Mouse (Mus musculus) kidney, adult 9 months (tissue): ENCODE measurements around the gene Bnip1.

Experiments used
- DNase-seq: peaks from one replicate; pipeline ENCODE4 v3.0.0; 2022

Bnip1 gene

DNA sequence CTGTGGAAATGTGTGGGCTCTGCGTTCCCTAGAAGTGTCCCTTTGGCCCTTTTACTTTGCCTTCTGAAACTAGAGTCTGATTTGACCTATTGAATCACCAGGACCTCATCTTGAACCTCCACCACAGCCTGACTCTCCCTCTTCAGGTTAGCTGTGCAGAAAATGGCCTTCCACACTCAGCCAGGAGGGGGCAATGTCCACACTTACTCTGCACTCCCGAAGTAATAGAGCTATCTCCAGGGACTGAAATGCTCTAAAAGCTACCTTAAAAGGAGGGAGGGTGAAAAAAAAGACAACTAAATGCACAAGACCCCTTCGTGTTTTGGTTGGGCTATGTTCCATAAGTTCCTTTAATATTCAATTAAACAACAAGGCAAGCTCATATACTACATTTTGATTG, 13.9 kb downstream of the Bnip1 start:
- DNase-seq, result peak; percentile 70

DNA sequence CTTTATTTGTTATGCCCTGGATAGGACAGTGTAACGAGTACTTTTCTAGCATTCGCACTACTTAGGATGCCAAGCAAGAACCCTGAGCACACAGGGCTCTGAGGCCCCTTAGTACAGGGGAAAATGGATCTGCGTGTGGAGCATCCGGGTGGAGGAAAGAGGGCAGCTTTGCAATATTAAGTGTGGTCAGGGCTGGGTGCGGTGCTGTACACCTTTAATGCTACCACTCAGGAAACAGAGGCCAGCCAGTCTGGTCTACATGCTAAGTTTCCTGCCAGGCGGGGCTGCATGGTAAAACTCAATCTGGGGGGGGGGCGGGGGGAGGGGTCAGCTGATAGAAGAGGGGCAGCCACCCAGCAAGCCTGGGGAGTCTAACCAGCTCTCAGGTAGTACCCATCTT, 14.5 kb downstream of the Bnip1 start:
- DNase-seq, result no peak

DNA sequence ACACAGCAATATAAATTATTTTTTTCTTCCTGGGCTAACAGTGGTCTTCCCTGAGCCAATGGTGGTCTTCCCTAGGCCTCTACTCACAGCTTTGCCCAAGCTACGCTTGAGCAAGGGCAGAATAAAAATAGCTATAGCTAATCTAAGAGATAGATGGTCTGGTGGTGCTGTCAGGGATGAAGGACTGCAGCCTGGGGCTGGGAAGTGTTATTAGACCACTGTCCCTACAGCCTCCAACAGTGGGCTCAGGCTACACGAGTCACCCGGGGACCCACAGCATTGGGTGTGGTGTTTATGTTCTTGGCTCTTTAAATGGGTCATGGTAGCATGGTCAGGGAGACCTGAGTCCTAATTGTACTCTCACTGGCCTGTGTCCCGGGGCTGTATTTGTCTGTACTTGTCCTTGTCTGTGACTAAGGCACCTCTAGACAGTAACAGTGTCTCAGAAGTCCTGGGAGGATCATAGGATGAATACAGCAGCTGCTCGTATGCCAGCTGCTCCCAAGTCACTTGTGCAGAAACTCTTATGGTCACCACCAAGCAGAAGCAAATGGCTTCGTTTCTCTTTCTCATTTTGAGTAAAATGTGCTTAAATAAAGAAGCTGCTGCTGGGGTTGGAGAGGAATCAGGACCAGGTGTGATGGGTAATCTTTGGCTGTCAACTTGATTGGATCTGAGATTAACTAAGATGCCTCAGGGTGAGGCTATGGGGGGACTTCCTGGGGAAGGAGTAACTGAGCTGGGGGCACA, 16.7 kb downstream of the Bnip1 start:
- DNase-seq, result no peak

DNA sequence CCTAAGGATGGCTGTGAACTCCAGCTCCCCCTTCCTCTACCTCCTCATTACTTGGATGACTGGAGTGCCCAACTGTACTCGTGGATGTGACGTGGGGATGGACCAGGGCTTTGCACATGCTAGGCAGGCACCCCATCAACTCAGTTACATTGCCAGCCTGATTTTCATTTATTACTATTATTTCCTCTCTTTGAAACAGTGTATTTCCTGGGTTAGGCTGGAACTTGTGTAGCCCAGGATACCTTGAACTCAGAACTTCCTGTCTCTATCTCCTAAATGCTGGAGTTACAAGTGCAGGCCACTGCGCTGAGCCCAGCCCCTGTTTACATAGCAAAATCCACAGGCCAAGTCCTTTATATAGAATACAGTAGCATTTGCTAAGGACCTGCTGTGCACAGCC, 22.0 kb downstream of the Bnip1 start:
- DNase-seq, result no peak

DNA sequence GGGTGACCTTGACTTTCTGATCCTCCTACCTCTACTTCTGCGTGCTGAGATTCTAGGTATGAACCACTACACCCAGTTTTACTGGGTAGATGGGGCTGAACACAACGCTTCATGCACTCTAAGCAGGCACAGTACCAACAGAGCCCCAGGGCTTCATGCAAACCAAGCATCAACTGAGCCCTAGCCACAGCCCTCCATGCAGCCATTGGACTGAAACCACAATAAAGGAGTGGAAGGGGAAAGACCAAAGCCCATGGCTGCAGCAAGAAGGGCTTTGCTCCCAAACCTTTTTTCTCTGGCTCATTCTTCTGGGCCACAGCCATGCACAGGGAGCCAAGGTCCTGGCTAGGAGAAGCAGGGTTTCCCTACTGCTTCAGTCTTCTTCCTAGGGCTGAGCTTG, 31.7 kb downstream of the Bnip1 start:
- no peak for DNase-seq

DNA sequence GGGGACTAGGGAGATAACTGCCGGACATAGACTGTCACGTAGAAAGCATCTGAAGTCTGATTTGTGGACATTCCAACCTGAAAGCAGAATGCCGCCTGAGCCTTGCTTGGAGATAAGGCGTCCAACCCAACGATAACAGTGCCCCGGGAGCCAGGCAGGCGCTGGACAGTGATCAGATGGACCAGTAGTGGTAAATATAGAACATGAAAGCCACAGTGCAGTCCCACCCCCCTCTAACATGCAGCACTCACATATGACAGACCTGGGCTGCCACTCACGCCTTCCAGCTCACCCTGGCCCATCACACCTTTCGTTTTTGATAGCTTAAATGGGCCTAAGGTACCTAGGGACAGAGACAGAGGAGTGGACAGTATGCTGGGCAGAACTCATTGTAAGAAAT, 32.6 kb downstream of the Bnip1 start:
- DNase-seq, result no peak

DNA sequence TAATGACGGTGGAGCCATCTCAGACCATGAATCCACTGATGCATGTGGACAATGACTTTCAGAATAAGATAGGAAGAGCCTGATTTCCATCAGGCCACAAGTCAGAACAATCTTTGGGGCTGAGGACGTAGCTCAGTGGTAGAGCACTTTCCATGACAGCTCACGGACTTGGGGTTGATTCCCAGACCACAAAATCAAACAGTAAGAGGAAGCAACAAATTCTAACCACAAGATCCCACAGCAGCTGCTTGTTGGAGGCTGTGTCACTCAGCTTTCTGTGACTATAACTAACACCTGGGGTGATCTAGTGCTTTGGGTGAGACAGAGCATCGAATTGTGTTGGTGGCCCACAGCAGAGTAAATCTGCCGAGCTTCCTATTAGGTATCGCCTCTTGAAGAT, 35.9 kb downstream of the Bnip1 start:
- DNase-seq, result no peak

DNA sequence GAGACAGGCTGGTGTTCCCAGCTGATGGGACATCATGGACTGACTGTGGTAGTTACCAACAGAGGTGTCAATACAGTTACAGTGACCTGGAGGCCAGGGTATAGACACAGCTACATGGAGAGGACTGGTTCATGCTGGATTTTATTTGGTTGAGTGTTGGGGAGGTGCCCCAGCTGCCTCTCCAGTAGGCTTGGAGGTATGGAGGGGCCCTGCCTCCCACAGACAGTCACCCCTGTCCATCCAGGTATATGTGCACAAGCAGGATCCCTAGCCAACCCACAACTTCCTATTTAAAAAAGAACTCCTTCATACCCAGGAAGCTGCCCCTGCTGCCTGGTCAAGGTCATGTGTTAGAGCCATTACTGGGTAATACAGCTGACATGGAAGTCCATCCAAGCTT, 36.9 kb downstream of the Bnip1 start:
- no peak for DNase-seq

DNA sequence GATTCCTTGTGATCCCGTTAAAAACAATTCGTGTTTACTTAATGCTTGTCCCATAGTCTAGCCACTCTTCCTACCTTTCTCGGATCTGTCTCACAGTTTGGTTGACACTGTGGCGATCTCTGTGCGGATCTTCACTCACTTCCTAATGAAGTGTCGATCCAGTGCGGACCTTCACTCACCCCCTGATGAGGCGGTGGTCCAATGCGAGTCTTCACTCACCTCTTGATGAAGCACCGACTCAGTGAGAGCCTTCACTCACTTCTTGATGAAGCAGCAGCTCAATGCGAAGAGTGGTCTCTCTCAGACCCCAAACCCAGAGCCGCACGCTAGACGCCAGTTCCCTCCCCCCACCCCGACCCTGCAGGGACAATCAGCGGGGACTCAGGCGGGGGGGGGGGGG, 45.3 kb downstream of the Bnip1 start:
- DNase-seq, result no peak

DNA sequence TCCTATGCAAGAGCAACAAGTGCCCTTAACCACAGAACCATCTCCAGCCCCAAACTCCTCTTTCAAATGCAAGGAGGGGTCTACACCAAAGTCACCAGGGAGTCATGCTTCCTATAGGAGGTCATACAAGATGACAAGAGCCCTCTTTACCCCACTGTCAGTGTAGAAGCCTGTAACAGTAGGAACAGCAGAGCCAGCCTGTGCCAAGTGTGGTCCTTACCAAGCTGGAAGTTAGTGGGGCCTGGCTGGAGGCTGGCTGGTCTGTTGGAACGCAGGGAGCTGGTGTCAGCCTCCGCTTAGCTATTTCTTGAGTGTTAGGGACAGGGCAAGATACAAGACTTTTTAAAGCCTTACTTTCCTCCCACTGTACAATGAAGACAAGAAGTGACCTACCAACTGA, 52.9 kb downstream of the Bnip1 start:
- no peak for DNase-seq

DNA sequence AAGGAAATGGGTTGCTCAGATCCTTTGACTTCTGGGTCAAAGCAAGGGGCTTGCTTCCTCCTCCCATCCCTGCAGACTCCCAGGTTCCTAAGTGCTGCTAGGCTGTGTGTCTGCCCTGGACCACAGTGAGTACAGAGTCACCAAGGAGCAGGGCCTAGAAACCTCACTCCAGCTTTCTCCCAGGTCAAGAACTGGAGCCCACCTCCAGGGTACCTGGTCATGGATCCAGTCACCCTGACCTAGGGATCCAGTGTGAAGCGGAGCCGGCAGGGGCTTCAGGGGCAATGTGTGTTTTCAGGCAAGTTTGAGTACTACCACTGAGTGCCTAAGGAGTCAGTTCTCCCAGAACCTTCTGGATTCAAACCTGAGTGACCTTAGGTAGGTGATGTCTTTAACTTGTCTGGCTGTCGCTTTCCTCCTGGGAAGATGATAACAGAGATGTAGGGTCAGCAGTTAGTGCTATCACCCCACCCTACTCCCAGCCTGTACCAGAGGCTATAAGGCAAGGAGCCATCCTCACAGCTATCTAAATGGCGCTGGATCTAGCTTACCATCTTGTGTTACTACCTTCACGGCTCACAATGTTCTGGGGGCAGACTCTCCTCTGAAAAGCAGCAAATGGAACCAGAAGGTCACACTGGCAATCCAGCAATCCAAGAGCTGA, 53.6 kb downstream of the Bnip1 start:
- no peak for DNase-seq

DNA sequence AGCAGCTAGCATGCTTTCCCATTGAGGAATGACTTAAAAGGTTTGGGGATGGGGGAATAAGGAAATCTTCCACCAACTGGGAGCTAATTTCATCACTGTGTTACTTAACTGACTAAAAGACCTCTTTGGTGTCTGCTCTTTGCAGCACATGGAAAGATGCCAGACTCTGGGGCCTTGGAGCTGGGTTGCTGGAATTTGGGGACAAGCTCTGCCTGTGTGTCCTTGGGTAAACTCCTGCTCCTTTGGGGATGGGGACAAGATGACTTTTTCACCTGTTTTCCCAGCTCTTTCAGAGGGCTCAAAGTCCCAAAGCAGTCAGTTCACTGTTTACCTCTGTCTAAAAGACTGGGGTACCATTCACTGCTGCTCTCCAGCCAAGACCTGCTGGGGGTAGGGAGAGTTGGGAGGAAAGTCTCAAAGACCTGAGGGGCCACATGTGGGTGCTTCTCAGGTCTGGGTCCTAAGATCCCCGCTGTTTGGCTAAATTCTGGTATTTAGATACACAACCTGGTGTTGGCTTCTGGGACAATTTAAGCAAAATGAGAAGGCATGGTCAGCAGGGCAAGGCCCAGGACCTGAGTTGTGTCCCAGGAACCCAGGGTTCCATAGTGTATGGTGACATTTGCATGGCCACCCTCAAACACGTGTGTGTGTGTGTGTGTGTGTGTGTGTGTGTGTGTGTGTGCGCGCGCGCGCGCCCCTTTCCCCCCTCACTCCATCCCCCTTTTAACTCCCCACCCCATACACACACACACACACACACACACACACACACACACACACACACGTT, 54.3 kb downstream of the Bnip1 start:
- no peak for DNase-seq

DNA sequence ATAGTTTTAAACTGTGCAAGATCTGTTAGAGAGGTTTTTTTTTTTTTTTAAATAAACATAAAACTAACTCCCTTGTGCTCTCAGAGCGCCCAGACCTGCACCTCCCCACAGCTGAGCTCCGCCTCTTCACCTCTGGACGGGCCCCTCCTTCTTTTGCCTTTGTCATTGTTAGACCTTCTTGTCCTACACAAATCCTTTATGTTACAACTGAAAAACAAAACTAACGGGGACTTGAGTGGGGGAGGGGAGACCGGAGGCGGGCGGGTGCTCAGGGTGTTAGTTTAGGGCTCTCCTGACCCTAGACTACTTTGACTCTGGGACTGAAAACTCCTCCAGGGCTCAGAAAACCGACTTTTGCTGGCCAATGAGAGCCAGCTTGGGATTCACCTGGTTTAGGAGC, 55.1 kb downstream of the Bnip1 start:
- DNase-seq, result no peak

DNA sequence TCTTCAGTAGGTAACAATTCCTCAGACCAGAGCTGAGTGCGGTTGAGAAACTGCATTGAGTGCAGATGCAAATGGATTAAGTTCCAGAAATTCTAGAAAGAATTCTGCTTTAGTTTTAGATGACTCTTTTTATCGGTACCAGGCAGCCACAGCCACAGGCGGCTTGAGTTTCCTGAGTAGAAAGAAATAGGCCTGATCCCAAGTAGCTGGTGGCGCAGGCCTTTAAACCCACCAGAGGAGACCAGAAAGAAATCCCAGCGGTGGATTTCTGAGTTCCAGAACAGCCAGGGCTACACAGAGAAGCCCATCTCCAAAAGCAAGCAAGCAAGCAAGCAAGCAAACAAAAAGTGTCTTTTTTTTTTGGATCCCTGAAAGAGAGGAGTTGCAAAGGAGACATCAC, 55.5 kb downstream of the Bnip1 start:
- no peak for DNase-seq

DNA sequence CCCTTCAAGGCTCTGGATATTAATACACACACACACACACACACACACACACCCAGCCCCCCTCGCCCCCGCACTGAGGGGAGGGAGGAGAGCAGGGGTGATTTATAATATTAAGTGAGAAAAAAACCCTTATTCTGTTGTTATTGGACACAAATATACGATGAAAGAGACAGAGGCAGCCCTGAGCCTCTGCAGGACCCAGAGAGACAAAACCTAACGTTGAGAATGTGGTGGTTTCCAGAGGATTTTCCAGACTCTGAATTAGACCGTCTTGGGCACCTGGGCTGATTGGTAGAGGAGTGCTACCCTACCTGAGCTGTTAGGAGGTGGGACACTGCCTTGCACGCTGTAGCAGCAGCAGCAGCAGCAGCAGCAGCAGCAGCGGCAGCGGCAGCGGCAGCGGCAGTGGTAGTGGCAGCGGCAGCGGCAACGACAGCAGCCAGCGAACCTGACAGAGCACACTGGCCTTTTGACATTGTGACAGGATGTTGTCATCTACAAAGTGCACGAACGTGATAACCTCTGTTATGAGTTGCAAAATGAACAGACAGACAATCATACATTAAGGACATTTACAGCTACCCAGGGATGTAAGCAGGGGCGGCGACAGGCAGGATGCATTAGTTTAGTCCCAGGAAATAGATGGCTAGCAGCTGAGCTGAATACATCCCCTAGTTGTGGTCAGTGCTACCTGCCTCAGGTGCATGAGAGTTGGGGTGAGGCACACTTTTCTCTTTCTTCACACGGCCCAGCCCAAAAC, 56.1 kb downstream of the Bnip1 start:
- DNase-seq, result no peak

DNA sequence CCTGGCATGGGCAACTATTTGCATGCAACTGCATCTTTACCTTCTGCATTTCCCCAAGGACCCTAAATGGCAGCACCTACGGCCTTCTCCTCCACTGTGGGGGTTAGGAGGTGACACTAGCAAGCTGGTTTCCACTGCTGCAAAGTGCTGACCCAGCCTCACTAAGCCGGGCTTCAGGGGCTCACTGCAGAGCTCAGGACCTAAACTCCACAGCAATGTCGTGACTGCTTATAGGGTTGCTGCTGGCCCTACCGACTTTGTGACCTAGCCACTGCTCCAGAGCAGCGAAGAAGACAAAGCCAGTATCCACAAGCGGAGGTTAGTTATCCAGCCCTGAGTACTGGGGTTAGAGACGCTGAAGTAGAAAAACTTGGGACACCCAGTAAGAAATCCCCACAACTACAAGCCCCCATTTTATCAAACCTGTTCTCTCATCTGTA, 56.7 kb downstream of the Bnip1 start:
- no peak for DNase-seq

DNA sequence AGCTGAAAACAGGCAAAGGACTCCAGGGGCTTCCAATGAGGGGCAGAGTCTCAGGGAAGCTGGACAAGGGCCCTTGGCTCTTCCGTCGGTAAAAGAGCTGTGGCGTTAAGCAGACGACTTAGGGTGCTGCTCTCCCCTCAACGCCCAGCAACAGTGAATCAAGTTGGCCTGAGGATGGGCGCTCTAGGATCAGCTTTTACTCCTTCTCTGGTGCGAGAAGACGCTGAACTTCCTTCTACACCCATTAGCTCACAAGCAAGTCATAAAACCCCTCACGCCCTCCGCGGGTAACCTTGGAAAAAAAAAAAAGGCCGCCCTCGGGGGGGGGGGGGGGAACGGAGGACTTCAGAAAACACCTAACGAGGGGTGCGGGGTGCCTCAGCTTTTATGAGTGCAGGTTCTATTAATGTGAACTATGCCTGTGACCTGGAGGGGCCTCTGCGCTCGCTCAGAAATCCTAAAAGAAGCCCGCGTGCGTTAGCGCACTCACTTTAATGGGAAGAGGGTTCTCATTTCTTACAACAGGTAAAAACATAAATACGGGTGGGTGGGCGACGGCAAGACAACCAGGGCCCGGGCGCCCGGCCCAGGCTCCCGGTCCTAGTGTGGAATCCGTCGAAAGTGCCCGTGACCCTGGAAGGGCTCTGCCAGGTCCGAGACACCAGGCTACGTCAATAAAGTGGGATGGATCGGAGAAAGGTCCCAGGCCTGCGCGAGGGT, 57.5 kb downstream of the Bnip1 start:
- DNase-seq, result no peak

DNA sequence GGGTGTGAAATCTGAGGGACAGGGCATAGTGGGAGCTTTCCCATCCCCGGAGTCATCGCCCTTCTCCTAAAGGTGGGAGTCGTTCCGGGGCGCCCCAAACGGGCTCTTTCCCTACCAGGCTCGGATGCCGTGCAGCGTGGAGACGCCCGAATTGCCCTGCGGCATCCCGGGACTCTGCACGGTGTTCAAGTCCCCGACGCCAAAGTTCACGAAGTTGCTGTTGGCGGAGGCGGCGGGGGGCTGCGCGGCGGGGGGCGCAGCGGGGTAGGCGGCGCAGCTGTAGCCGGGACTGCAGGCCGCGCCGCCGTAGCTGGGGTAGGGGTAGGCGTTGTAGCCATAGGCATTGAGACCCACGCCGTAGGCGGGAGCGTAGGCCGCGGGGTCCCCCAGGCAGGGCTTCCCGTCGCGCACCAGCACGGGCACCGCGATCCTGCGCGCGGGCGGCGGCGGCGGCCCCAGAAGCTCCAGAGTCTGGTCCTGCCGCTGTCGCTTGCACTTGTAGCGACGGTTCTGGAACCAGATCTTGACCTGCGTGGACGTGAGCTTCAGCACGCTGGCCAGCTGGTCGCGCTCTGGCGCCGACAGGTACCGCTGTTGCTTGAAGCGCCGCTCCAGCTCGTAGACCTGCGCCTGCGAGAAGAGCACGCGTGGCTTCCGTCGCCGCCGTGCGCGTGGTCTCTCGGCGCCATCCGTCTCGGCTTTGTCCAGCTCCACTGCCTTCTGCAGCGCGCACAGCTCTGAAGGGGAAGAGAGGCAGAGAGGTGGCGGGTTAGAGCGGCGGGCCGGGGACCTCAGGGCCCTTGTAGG, 58.2 kb downstream of the Bnip1 start:
- DNase-seq, result no peak

DNA sequence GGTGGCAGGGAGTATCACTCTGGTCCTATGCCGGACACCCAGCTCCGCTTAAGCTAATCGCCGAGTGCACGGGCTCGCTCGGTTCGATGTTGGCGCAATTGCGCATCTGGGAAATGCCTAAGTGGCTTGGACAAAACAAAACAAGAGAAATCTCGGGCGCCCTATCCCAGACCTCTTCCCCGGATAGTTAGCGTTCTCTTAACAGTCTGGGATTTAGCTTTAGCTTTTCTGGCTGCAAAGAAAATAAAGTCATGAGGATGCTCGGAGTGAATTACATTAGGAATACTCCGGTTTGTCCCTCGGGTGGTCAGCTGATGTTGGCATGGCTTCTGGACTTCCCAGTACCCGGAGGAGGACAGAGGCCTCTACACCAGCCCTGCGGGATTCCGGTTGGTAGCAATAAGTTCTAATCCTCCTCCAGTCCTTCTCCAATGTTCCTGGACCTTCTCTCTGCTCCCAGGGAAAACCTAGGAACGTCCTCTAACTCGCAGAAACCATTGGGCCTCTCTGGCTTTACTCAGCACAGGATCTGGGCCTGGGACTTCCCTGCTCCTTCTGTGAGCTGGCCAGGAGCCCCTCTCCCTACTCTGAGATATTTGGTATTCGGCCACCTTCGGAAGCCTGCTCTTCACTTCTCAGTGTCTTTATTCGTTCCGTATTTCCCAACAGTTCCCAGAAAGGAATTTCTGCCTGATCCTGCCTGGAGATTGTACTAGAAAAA, 59.0 kb downstream of the Bnip1 start:
- DNase-seq, result no peak

DNA sequence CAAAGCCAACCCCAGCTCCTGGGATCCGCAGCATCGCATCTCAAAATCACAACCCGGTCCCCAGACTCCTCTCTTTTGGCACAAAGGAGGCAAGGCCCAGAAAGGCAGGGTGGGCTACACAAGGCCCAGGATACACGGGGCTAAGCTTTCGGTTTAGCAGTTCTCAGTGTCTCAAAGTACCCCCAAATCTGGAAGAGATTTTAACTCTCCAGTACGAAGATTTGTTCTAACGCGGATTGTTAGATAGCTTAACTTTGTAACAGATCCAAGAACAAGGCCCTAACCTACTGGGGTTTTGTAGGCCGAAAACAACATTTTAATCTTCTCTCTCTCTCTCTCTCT, 59.5 kb downstream of the Bnip1 start:
- no peak for DNase-seq
